ENCODE assay signal across 28 mouse cellular contexts in the genomic region with DNA sequence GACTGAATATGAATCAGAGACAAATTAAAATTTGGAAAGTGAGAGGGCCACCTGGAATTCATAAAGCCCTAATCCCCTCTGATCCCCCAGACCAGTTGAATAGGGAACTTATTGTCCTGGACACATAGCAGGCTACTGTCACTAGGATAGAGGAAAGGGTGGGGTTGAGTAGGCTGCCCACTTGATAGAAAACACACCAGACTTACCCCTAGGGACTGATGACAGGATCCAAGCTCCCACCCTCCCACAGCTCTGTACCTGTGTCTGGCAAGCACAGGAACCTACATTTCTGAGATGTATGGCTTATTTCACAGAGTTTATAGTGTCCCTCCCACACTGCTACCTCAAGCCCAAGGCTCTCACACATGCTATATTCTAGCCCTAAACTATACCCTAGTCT. TPM values are rescaled to one million over a fixed set of nuclear protein-coding genes. Genes with fewer than 3 reads are reported as not detected.
DNase-seq lines count a peak whose midpoint lies in the region; ATAC-seq lines count a peak whose summit lies in the region.
"Had no signal": no experiment of that assay in that cellular context is flagged by ENCODE, and none has a peak within 500 bp of the region (broad histone marks: within the 10 kb centered on the region; RNA-seq: fewer than 3 reads in every experiment).

No protein-coding gene starts in this region.

- no peak overlapping the region for H3K4me3 ChIP-seq in embryonic facial prominence, embryonic 11.5 days (ENCODE audit: low read depth, low read length)
- no peak overlapping the region for H3K4me3 ChIP-seq in embryonic facial prominence, embryonic 10.5 days
- H3K4me3 ChIP-seq in limb, embryonic 12.5 days (replicated peaks) = no peak overlapping the region
- no peak overlapping the region for H3K4me3 ChIP-seq in limb, embryonic 10.5 days
- H3K4me3 ChIP-seq: embryonic facial prominence, embryonic 12.5 days; embryonic facial prominence, embryonic 15.5 days; heart, embryonic 10.5 days; hindbrain, embryonic 10.5 days; hindbrain, embryonic 13.5 days; intestine, embryonic 15.5 days had no signal

- intact Hi-C loops in heart, postnatal 14 days (cut with DNase I) = no loop called here

- H3K27me3 ChIP-seq in embryonic facial prominence, embryonic 11.5 days (ENCODE audit: control insufficient read depth, insufficient read depth, low read length) = no peaks in the 10 kb centered on the region
- no peaks in the 10 kb centered on the region for H3K27me3 ChIP-seq in embryonic facial prominence, embryonic 10.5 days (replicated peaks; ENCODE audit: low read depth, poor library complexity, severe bottlenecking)
- no peaks in the 10 kb centered on the region for H3K27me3 ChIP-seq in limb, embryonic 12.5 days
- no peaks in the 10 kb centered on the region for H3K27me3 ChIP-seq in limb, embryonic 10.5 days (ENCODE audit: low read depth, poor library complexity, severe bottlenecking)
- H3K27me3 ChIP-seq: CH12.LX; embryonic facial prominence, embryonic 12.5 days; embryonic facial prominence, embryonic 15.5 days; hindbrain, embryonic 13.5 days; intestine, embryonic 15.5 days; Patski had no signal

- H3K4me2 ChIP-seq in embryonic facial prominence, embryonic 11.5 days (ENCODE audit: low read depth, low read length) = no peak overlapping the region
- H3K4me2 ChIP-seq in limb, embryonic 12.5 days = no peak overlapping the region
- H3K4me2 ChIP-seq: embryonic facial prominence, embryonic 12.5 days; embryonic facial prominence, embryonic 15.5 days; hindbrain, embryonic 13.5 days; intestine, embryonic 15.5 days had no signal

- H3K27ac ChIP-seq in embryonic facial prominence, embryonic 11.5 days (replicated peaks; ENCODE audit: low read depth, low read length) = no peak overlapping the region
- H3K27ac ChIP-seq in embryonic facial prominence, embryonic 10.5 days (replicated peaks) = no peak overlapping the region
- H3K27ac ChIP-seq in limb, embryonic 12.5 days = no peak overlapping the region
- no peak overlapping the region for H3K27ac ChIP-seq in limb, embryonic 10.5 days
- H3K27ac ChIP-seq: embryonic facial prominence, embryonic 12.5 days; embryonic facial prominence, embryonic 15.5 days; heart, embryonic 10.5 days; hindbrain, embryonic 10.5 days; hindbrain, embryonic 13.5 days; intestine, embryonic 15.5 days had no signal

- H3K9me3 ChIP-seq in embryonic facial prominence, embryonic 11.5 days (replicated peaks; ENCODE audit: control insufficient read depth, low read length) = no peaks in the 10 kb centered on the region
- H3K9me3 ChIP-seq in embryonic facial prominence, embryonic 10.5 days = peaks cover 2% of the 10 kb centered on the region; the same call in 1 of the 2 replicates
- H3K9me3 ChIP-seq in limb, embryonic 12.5 days = no peaks in the 10 kb centered on the region
- no peaks in the 10 kb centered on the region for H3K9me3 ChIP-seq in limb, embryonic 10.5 days (replicated peaks)
- H3K9me3 ChIP-seq: embryonic facial prominence, embryonic 12.5 days; embryonic facial prominence, embryonic 15.5 days; G1E; heart, embryonic 10.5 days; hindbrain, embryonic 10.5 days; hindbrain, embryonic 13.5 days; intestine, embryonic 15.5 days had no signal

- DNase-seq in embryonic facial prominence, embryonic 11.5 days (ENCODE audit: low spot score) = peak; percentile 26
- DNase-seq in embryonic facial prominence, embryonic 10.5 days (ENCODE audit: low spot score) = no peak
- DNase-seq in heart, adult 8-10 months (ENCODE audit: low spot score) = peak; percentile 35
- no peak for DNase-seq in heart, postnatal 14 days
- no peak for DNase-seq in limb, embryonic 10.5 days (ENCODE audit: low spot score)
- no peak for DNase-seq in gastrocnemius, postnatal 10 days
- DNase-seq: adrenal gland, postnatal 10 days; adrenal gland, postnatal 36 days; B cell, adult 2 months; cerebellum, adult 18-20 months; cerebellum, adult 9-10 months; cerebellum, postnatal 14 days; forebrain, postnatal 0 days; gastrocnemius, postnatal 36 days; heart, postnatal 10 days; kidney, adult 18-20 months had no signal

- no peak overlapping the region for H3K9ac ChIP-seq in embryonic facial prominence, embryonic 11.5 days (replicated peaks; ENCODE audit: low read length)
- H3K9ac ChIP-seq in limb, embryonic 12.5 days (replicated peaks) = no peak overlapping the region
- H3K9ac ChIP-seq: embryonic facial prominence, embryonic 12.5 days; embryonic facial prominence, embryonic 15.5 days; forebrain, postnatal 0 days; hindbrain, embryonic 13.5 days; intestine, embryonic 15.5 days had no signal

- H3K36me3 ChIP-seq in embryonic facial prominence, embryonic 11.5 days (replicated peaks; ENCODE audit: control insufficient read depth, insufficient read depth, low read depth, low read length) = no peaks in the 10 kb centered on the region
- H3K36me3 ChIP-seq in embryonic facial prominence, embryonic 10.5 days (replicated peaks) = no peaks in the 10 kb centered on the region
- no peaks in the 10 kb centered on the region for H3K36me3 ChIP-seq in limb, embryonic 12.5 days
- H3K36me3 ChIP-seq in limb, embryonic 10.5 days = no peaks in the 10 kb centered on the region
- H3K36me3 ChIP-seq: embryonic facial prominence, embryonic 12.5 days; embryonic facial prominence, embryonic 15.5 days; G1E; heart, embryonic 10.5 days; hindbrain, embryonic 10.5 days; hindbrain, embryonic 13.5 days; intestine, embryonic 15.5 days had no signal

- ATAC-seq in embryonic facial prominence, embryonic 11.5 days (replicated peaks; ENCODE audit: insufficient number of reproducible peaks, low FRiP score, low TSS enrichment, low read depth) = no peak
- ATAC-seq in limb, embryonic 12.5 days (ENCODE audit: insufficient number of reproducible peaks, insufficient read depth, low FRiP score, low TSS enrichment, low read depth) = peak; percentile 50; the same call in 1 of the 2 replicates
- ATAC-seq: forebrain, embryonic 14.5 days; hindbrain, embryonic 16.5 days; intestine, embryonic 15.5 days; Patski had no signal

- H3K4me1 ChIP-seq in embryonic facial prominence, embryonic 11.5 days (ENCODE audit: control insufficient read depth, insufficient read depth, low read length) = no peaks in the 10 kb centered on the region
- H3K4me1 ChIP-seq in embryonic facial prominence, embryonic 10.5 days = peaks cover 17% of the 10 kb centered on the region
- H3K4me1 ChIP-seq in limb, embryonic 12.5 days (replicated peaks) = peaks cover 10% of the 10 kb centered on the region
- H3K4me1 ChIP-seq in limb, embryonic 10.5 days = peaks cover 10% of the 10 kb centered on the region
- H3K4me1 ChIP-seq: intestine, embryonic 15.5 days had no signal

RNA-seq across cellular contexts. Expression of a gene that starts 24.8 kb away (rescaled TPM):
- polyA plus RNA-seq in embryonic facial prominence, embryonic 11.5 days (2014; fragmentation: Nextera tagmentation; extraction: Ambion mirVana) = 14.6 and 15.0 TPM in 2 replicates
- polyA plus RNA-seq in embryonic facial prominence, embryonic 10.5 days (2016; fragmentation: Nextera tagmentation; extraction: Ambion mirVana) = 11.2 and 11.5 TPM in 2 replicates
- total RNA-seq in heart, adult 8-10 months (2022) = 10 to 100 TPM; 12.8 to 16.0 (median 15.8) TPM
- 10 to 100 TPM; 29.3 to 30.3 TPM for total RNA-seq in heart, postnatal 14 days (2021)
- polyA plus RNA-seq in limb, embryonic 12.5 days (2016; fragmentation: Nextera tagmentation; extraction: Ambion mirVana) = 17.6 and 19.0 TPM in 2 replicates
- 9.7 and 12.3 TPM in 2 replicates for polyA plus RNA-seq in limb, embryonic 10.5 days (2016; fragmentation: Nextera tagmentation; extraction: Ambion mirVana)
- total RNA-seq in gastrocnemius, postnatal 10 days (2021) = 1 to 10 TPM; 7.9 to 8.8 TPM

Comparison
In these comparisons a context has a peak if more than half of its experiments do, and no peak if none do; other contexts are left out.
1. DNase-seq: peak in embryonic facial prominence, embryonic 11.5 days (single experiment) and heart, adult 8-10 months (single experiment); none in embryonic facial prominence, embryonic 10.5 days (single experiment), heart, postnatal 14 days (0 of 2), limb, embryonic 10.5 days (single experiment) and gastrocnemius, postnatal 10 days (single experiment).